Mouse (Mus musculus) adrenal gland, adult (tissue): ENCODE measurements around the gene Stk24.

Experiments used
- DNase-seq, 2 experiments: peaks; one replicate each; pipeline ENCODE4 v3.0.0; 2022 to 2023; ENCODE audit warnings: low spot score in 1 of 2; ENCODE audit not compliant: inconsistent age in 2 of 2

Stk24 gene

DNA sequence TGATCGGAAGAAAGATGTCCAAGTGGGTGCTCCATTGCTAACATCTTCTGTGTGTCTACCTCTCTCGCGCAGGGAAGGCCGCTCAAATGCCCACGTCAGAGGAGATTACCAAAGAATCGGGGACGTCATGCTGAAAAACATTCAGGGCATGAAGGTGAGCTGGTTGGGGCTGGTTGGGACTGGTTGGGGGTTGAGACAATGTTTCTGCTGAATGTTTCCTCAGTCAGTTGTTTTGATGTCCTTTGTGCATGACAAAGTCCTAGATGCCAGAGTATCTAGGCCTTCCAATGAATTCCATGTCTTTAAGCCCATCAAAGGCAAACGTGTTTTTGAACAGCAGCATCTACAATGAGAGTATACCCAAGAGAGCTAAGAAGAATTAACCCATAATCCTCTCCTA, 112.0 kb downstream of the Stk24 start:
- DNase-seq, result no peak

DNA sequence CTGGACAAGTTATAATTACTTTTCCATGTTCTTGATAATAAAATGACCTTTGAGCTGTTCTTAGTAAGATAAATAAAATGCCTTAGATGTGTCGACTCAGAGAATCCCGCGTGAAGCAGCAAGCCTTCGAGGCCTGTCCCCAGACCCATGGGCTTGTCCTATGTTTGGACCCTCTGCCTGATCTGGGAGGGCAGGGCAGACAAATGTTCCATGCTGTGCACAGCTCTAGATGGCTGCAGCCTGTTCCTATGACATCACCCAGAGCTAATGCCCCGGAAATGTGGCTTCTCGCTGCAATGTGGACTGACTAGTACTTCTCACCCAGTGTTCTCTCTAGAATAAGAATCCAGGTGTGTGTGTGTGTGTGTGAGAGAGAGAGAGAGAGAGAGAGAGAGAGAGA, 115.4 kb downstream of the Stk24 start:
- no peak for DNase-seq

DNA sequence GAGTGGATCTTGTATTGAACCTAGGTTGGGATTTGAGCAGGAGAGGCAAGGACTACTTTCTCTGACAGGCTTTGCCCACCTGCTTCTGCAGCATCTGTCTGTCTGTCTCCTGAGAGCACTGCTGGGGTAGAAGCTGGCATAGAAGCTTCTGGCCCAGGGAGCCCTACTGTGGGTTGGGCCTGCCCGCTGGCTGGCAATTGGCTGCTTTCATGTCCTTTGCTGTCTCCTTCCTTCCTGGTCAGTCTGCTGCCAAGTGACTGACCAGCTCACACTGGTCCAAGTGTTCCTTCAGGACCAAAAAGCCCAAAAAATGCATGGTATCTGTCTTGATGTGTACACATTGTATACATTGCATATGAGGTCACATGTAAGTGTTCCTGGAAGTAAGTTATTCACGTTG, 115.9 kb downstream of the Stk24 start:
- DNase-seq, result no peak

DNA sequence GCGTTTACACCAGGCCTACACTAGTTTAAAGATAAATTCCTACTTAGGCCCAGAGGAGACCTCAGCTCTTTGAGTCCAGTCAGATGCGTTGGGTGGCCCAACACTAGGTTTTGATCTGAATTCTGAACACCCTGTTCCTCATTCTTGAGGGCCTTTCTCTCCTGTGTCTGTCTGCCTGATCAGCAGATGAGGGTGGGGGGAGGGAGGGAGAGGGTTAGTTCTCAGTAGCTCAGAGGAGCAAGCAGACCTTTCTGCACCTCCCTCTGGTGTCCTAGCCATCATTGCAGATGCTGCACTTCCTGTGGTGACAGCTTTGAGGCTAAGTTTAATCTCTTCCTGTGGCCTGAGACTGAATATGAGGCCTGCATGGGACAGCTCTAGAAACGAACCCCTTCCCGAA, 117.2 kb downstream of the Stk24 start:
- no peak for DNase-seq

DNA sequence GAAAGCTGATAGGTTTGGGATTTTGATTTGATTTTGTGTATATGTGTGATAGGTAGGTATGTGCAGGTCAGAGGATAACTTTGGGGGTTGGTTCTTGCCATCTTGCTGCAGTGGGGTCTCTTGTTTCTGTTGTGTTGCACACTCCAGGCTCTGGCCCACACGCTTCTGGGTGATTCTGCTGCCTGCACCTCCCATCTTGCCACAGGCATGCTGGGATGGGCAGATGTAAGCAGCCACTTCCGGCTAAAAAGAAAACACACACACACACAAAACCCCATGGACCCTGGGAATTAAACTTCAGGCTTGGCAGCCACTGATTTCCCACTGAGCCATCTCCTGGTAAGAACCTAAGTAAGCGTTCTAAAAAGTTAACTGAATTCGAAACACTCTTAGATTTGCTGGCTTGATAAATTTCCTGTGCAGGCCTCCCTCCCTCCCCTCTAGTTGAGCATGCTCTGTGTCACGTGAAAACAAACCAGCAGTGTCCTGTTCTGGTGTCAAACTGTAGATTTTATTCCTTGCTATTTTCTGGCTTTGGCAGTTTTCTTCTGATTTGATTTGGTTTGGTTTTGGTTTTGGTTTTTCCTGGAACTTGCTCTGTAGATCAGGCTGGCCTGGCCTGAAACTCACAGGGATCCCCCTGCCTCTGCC, 118.5 kb downstream of the Stk24 start:
- no peak for DNase-seq

DNA sequence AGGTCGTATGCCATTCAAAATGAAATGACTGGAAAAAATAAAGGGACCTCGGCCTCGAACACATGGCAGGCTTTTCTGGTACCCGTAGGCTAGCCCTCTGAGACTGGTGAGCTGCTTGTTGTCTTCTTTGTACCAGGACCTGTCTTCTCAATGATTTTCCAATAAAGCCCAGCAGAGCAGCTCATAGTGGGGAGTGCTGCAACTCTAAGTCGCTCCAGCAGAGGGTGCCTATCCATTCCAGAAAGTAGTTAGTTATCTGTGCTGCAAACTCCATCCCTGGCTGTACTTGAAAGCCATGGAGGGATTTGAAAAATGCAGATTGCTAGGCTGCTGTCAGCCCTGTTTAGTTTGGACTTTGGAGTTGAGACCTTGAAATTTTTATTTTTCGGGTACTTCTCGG, 120.0 kb downstream of the Stk24 start:
- DNase-seq, result peak; percentile 53 to 83

DNA sequence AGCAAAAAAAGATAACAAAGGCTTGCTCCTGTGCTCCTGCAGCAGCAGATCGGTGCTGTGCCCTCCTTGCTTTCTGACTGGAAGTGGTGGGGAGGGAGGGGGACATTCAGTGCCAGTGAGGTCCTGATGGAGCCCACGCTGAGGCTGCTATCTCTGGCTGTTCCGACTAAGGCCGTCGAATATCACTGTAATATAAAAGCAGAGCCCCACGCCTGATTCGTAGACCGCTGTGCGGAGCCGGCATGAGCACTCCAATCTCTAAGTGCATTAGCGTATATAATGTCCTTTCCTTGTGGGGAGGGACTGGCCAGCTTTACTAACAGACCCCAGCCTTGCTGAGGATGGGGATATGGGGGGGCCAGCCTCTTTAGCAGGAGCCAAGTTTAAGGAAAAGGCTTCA, 120.5 kb downstream of the Stk24 start:
- no peak for DNase-seq

DNA sequence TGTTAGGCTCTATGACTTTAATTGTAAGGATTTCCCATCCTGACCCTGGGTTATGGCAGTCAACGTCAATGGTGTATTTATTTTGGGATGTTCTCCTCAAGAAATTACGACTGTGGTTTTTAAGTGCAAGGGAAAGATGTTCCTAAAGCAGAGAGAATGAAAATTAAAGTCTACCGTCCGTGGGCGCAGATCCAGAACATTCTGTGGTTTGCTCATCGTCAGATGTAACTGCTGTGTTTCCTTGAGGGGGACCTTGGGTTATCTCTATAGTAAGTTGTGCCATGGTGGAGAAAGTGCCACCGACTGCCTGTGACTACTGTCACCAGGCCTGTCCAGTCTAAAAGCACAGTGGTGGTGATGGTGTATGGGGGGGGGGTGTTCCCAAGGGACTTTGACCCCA, 122.9 kb downstream of the Stk24 start:
- peak in 1 of 2 experiments; percentile 63 for DNase-seq

DNA sequence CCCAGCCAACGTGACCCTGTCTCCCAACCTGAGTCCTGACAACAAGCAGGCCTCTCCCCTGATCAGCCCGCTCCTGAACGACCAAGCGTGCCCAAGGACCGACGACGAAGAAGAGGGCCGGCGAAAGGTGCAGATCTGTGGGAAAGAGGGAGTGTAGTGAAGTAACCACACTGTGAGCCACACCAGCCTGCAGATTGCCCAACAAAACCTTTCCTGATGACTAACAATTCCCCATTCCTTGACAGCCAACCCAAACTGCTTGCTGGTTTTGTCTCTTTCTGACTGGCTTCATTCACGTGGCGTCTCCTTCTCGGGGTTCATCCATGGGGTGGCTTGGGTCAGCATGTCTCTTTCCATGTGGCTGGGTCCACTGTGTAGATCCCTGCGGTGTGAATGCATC, 124.3 kb downstream of the Stk24 start:
- peak in 1 of 2 experiments; percentile 59 for DNase-seq

DNA sequence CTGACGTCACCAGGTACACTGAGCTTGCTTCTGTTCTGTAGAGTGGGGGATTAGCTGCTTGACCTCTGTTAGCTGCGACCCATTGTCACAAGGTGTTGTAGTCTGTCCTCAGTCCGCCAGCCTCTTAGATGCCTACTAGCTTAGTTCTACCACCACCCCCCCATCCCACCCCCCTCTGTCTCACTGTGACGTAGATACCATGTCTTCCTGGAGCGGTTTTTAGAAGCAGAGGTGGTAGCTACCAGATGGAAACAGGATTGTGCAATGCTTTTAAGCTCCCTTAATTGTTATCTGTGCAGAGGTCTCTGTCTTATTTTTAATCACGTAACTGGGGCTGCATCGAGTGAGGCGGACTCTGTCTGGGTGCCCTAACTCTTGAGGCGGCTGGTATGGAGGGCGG, 124.9 kb downstream of the Stk24 start:
- no peak for DNase-seq

DNA sequence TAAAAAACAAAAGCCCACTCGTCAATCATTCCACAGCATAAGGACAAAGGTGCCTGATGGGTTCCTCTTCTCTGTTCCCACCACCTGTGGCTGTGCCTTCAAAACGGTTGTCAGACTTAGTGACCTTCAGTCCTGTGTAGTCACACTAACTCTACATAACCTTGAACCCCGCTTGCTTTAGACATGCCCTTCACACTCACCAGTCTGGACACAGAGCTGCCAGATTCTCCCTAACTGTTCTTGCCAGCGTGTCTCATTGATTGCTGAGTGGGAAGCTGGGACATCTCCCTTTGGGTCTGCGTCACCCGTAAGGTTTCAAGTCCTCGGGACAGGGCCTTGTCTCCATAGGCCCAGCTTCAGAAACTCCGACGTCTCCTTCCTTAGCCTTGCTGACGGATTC, 127.3 kb downstream of the Stk24 start:
- DNase-seq, result peak in 1 of 2 experiments; percentile 67

DNA sequence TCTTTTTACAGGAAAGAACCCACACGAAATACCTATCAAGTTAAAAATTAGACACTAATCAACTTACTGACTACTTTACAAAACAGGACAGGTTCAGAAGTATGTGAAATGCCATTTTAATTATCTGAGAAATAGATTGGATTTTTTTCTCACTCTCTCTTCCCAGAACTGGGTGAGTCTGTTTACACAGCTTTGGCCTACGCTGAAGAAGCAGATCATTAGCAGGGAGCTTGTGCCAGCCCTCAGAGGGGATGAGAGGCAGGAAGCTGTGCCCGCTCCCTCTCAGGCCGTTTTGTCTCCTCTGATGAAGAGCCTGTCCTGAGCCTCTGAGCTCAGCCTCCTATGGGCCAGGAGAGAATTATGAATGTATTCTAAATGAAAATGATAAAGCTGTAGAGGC, 128.1 kb downstream of the Stk24 start:
- no peak for DNase-seq

DNA sequence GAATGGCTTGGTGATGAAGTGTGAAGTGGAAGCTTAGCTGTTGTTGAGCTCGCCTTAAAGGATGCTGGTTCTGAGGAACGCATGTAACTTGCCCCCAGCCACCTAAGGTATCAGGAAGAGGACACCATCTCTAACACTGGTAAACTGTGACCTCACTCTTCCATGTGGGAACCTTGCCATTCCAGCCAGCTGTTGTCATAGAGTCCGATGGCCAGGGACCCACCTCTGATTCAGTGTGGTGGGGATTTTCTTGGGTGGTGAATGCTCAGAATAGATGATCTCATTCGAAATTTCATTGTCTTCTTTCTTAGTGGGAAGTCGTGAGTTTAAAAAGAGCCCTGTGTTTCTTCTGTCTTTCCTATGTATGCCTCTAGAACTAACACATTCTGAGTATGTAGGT, 128.7 kb downstream of the Stk24 start:
- no peak for DNase-seq

DNA sequence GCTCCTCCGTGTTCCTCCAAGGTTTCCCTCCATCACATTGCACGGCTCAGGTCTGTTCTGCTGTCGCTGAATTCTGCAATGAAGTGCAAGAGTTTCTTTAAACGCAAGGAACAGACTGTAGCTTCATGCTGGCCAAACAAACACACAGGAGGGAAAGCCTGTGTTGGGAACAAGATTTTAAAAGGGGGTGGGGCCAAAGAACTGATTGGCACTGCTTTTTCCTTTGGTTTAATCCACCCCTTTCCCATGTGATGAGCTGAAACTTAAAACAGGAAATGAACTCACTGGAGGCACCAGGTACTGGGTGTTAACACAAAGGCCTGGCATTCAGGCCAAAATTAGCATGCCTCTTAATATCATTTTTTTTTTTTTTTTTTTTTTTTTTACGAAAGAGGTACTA, 131.5 kb downstream of the Stk24 start:
- DNase-seq, result no peak

DNA sequence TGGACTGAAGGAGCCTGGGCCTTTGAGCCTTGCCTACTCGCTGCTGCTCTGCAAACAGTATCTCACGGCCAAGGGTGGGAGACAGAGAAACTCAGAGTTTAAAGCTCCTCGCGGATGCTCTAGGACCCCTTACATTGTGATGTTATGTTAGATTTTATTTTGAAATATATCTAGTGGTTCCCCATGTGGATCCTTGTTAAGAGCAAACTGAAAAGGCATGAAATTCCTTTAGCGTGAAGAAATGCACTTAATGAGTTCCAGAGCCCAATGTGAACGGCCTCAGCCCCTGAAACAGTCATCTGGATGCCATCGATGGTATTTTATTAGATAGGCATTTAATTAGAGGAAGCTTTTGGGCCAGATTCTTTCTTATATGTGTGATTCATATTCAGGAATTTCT, 132.5 kb downstream of the Stk24 start:
- no peak for DNase-seq

DNA sequence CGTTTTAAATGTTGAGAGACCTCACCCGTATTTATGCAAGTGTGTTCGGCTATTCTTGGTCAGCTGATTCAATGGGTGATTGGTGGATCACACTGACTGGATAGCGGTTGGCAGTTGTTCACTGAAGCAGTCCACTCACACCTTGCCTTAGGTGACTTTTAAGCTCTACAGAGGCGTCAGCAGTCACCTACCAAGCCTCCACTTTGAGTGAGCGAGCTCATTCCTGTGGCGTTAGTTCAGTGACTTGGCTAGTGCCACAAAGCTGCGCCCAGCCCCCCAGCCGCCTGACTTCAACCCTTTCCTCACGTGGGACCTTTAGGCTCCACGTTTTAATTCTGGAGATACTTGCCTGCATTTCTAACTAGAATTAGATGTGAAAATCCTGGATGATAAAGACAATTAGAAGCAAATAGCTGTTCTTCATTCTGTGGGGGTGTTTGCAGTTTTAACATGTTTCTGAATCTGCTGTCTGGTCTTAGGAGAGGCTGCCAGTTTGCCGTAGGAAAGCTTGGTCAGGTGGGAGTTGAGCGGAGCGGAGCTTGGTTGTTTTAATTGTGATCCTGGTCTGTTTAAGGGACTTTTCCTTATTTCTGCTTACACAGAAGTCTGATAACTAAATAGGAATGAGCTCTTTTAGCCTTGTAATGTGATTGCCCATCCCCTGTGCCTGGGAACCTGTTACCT, 133.6 kb downstream of the Stk24 start:
- DNase-seq, result no peak

DNA sequence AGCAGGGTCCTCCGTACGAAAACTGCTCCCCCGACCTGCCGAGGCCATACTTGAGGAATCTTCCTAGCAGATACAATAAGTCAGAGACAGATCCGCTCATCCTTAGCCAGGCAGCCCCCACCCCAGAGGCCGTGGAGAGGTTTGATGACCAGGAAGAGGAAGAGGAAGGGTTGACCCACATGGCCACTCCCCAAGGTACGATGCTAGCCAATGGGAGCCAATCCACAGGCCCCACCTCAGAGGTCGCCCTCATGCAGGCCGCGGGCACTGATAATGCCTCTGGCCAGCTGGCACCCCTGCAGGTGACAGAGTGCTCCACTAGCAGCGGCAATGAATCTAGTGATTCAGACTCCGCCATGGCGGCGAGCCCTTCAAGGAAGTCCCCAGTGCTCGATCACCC, 135.7 kb downstream of the Stk24 start:
- no peak for DNase-seq

DNA sequence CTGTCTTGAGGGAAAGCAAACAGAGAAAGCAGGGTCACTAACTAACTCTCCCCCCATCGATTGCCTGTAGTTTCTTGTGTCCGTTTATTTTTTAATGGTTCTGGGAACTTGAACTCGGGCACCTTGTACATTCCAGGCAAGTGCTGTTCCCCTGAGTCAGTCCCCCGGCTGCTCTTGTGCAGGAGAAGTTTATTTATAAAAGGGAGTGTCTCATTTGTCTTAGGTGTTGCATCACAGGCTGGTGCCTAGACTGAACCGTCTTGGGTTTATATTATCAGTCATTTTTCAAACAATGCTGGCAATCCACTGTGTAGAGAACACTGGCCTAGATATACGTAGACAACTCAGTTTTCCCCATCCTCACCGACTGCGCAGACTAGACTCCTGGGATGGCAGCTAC, 140.4 kb downstream of the Stk24 start:
- DNase-seq, result no peak

DNA sequence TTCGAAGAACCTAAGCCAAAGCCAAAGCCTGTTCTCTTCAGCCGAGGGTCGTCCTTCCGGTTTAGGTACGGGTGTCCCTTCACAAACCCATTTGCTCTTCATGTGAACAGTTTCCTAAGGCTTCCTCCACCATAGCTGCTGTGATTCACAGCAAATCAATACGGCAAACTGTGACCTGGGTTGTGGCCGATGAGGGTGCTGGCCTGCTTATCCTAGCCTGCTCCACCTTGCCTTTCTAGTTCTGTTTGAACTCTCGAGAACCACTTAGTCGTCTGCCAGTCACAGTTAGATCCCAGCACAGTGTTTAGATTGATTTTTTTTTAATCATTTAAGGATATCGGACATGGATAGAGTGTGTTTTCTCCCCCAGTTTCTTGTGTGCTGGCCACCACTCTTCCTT, 141.1 kb downstream of the Stk24 start:
- DNase-seq, result no peak

DNA sequence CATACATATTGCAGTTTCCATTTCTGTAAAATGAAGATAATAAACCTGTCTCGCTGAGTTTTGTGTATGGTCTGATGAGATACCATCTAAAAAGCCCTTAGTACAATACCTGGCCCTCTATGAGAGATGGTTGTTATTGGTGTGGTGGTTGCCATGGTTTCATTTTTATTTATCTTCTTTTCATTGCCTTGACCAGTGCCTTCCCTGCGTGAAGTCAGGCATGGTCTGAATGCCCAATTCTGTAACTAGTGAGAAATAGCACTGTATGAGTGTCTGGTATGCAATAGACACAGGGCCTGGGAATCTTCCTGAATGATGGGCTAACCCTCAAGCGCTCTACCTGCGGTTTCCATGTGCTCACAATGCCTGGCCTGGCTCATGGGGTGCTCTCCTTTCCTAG, 143.1 kb downstream of the Stk24 start:
- DNase-seq, result no peak
